Mouse (Mus musculus): ENCODE data around the gene Zcchc7.
"Not testable (repeated sequence)": the region's sequence is repeated elsewhere in the genome, so short reads cannot be mapped to it uniquely, and the experiment has no call there.

Zcchc7 gene

DNA sequence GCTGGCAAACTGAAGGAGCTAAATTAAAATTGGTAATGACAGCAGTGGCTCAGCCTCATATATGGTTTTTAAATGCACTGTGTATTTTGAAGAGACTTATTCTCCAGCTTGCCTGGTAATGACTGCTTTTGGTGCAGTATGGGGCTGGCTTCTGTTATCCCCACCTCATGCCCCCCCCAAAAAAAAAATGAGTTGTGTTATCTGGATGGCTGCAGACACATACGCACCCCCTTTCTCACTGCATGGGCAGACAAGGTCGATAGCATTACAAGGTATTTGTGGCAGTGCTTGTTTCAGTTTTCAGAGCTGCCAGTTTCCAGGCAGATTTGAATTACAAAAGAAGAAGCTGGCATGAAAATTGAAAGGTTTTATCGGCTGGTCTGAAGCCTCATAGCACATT, 162.2 kb downstream of the Zcchc7 start:
- peak; percentile 27 to 39 for DNase-seq

DNA sequence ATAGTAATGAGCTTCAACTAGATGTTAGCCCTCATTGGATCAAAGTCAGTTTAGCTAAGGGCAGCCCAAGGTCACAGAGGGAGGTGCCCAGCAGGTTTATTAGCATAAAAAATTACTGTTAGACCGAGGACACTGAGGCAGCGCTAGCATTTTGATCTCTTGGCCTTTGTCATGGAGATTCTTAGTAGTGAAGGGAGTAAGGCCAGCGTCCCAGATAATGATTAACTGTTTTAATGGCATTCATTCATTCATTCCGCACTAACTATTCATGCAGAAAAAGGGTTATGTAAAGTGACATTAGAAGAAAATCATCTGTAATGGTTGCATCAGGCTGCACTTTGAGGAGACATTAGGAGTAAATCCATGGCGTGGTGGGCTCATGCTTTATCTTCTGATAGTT, 165.2 kb downstream of the Zcchc7 start:
- no peak for DNase-seq

DNA sequence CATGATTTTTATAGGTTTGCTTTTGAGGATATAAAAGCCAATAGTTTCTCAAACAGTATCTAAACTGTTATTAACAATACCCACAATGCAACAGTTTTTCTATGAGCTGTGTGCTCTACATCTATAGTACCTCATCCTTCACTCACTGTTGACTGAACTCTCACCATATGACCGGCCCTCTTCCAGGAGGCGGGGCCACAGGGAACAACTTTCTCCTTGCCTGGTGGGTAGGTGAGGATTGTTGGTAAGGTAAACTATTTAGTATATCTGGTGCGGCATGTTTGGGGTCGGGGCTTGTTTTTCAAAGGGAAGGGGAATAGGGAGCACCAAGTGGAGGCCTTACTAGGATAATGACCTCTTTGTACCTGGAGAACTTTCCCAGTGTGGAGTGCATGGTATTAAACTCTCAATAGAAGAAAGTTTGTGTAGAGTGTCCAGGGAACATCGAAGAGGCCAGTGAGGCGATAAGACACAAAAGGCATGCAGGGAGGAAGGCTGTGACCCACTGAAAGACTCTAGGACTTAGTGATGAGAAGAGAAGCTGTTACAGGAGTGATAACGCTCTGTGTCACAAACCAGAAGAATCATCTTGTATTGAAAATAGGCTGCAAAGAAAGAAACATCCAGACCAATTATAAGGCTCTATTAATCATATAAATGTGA, 166.9 kb downstream of the Zcchc7 start:
- no peak for DNase-seq

DNA sequence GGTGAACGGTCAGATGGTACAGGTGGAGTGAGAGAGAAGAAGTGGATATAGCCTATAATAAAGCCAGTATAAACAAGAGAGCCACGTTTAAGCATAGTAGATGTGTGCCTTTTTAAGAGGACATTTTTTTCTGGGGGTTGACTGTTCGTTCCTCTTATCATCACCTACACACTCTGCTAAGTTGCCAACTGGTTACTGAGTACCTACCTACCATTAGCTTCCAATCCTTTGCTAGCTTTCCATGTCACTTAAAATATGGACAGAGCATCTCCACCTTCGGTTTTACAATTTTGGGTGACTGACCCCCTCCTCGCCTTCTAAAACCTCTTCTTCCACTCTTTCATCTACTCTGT, 167.4 kb downstream of the Zcchc7 start:
- DNase-seq, result no peak

DNA sequence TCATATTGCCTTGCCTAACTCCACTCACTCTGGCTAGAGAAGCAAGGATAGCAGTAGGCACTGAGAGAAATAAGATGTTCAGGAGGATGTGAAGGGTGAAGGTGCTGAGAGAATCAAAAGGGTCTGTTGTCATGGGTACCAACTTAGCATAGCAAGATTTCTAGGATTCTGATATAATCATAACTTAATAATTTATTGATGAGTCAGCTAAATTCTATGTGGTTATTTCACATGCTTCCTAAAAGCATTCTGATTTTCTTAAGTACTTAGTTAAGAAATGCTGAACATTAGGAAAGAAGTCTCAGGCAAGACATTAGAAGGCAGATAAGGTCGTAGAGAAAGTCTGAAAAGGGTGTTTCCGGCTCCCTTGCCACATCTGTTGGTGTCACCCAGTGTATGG, 172.3 kb downstream of the Zcchc7 start:
- DNase-seq, result no peak

DNA sequence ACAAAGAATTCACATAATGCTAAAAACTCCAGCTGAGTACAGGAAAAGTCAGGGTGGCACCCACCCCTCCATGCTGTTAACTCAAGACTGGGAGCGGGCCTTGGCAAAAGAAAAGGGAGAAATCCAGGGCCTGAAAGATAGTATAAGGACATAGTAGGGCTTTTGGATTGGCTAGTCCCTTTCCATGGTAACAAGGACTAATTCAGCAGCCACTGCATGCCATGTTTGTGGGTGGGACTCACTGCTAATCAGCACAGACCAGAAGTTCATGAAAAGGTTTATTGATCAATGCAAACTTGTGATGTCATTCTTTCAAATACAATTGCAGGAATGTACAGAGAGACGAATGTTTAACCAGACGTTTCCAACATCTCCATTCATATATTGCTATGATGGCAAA, 173.1 kb downstream of the Zcchc7 start:
- no peak for DNase-seq

DNA sequence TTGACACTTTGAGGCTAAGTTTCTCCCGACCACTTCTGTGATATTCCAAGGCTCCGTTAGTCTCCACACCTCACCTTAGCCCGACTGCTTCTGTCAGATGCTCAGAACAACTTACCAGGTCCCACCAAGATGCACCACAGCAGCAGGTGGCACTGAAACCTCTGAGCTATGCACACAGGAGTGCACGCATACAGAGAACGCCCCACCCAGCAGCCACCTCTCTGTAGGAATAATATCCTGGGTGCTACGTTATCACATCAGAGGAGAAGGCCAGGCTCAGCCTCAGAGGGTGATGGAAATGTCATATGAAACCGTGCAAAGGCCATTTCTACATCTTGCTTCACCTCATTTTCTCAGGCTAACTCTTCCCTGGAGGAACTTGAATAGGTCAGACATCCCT, 174.7 kb downstream of the Zcchc7 start:
- no peak for DNase-seq

DNA sequence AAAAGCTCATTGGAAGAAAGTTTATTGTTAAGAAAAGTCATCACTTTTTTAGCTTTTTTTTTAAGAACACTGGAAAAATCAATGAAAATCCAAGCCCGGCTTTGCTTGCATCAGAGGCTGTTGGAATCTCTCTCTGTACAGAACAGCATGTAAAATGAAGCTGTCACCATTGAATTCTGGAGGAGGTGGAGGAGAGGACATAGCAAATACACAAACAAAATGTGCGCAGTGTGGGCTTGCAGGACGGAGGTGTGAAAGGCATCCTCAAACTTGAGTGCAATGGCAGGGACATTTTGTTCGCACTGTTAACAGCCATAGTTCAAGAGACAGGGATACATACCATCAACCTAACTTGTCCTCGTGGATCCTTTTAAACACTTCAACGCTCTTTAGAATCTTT, 176.1 kb downstream of the Zcchc7 start:
- DNase-seq, result no peak

DNA sequence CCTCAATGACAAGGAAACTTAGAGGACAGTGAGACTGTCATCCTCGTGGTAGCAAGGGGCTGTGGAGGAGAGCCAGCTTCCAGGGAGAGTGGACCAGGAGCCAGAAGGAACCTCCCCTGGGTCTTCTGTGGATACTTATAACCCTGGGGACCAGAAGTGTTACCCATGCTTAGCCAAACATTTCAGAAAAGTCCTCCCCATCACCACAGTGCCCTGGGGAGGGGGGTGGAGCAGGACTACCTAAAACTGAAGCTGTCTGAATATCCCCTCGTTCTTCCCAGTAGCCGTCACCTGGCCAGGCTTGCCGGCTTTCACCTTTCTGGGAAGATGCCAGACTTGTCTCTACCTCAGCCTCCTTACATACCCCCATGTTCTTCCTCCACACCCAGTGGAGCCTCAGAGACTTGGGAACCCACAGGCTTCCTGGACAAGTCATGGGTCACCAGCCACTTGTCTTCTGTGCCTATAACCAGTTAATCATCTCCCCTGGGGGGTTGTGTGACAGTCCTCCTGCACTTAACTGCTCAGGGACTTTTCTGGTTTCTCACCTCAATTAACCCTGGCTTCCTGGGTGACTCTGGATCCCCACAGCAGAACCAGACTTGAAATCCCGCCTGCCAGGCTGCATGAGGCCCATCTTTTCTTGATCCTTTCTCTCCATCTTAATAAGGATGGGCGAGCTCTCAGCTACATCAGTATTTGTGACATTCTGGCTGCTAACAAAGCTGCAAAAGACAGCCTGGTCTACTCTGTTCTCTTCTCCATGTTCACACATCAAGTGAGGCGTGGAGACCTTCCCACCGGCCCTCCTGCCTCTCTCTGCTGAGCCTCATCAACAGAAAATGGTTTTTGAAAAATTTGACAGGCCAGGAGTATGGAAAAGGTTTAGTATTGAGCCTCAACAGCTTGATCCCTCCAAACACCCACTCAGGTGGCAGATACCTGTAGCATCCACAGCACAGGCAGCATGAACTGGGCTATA, 183.0 kb downstream of the Zcchc7 start:
- peak; percentile 54 to 61 for DNase-seq

DNA sequence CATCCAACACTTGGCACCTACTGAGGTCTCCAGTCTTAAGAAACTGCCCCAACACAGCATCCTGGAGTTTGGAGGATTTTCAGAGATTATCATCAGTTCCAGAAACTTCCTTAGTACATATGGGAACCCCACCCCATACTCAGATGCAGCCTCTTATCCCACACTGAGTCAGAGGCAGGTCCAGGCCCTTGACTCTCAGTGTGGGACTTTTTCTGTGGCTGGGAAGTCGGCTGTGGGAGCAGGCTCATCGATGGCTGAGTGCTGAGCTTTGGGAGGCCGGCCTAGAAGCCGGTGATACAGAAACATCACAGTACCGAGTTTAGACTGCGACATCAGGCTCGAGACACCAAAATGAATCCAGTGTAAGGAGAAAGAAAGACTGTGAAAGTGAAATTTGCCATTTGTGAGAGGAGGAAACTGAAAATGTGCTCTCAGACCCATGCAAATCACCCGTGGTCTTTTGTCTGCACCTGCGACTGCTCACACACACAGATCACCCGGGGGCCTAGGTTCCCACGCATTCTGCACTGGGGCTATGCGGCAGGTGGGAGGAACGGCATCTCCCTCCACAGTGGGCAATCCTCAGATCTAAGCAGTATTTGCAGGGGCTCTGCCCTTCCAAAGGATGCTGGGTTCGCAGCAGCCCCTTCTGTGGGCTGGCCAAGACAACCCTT, 184.0 kb downstream of the Zcchc7 start:
- DNase-seq, result peak; percentile 62 to 66

DNA sequence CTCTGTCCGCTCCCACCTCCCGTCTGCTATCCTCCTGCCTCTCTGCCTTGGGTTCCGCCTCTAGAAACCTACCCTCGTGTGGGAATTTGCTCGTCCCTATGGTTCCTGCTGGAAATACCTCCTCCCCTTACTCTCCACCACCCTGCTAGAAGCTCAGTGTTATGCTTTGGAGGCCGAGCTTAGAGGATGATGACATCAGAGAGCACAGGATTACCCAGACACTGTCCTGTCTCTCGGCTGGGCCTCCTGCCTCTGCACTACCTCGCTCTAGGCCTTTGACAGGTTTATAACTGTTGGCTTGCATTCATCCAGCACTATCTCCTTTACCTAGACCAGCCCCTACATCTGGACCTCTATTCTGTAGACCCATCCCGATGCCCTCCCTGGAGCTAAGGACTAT, 184.6 kb downstream of the Zcchc7 start:
- DNase-seq, result peak in 1 of 2 experiments; percentile 30

DNA sequence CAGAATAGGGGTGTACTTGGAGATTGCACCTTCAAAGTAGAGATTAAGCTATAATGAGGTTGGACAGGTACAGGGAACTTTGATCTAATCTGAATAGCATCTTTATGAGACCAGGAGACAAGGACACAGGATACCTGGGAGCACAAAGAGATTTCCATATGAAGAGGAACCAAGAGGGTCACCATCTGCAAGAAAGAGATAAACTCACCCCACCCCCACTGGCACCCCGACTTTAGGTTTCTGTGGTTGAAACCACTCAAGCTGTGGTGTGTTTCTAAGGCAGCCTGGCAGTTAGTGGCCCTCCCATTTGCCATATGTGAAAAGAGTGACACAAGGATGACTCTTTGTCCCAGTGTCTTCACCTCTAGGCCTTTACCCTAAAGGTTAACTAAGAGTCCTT, 186.6 kb downstream of the Zcchc7 start:
- DNase-seq, result peak in 1 of 2 experiments; percentile 37

DNA sequence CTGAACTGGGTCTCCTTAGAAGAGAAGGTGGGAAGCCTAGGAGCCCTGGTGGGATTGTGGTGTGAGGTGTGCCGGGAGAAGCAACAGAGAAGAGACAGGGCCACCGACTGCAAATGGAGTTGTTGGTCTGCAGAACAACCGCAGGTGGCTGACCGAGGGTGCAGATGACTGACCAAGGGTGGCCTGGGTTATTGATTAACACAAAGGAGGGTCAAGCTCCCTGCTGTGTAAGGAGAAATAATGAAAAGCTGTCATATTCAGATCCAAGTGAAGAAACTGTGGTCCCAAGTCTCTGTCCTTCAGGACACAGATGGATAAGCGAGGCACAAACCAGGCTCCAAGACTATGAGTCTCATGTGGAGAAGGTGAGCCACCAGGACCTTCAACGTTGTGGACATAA, 187.8 kb downstream of the Zcchc7 start:
- no peak for DNase-seq

DNA sequence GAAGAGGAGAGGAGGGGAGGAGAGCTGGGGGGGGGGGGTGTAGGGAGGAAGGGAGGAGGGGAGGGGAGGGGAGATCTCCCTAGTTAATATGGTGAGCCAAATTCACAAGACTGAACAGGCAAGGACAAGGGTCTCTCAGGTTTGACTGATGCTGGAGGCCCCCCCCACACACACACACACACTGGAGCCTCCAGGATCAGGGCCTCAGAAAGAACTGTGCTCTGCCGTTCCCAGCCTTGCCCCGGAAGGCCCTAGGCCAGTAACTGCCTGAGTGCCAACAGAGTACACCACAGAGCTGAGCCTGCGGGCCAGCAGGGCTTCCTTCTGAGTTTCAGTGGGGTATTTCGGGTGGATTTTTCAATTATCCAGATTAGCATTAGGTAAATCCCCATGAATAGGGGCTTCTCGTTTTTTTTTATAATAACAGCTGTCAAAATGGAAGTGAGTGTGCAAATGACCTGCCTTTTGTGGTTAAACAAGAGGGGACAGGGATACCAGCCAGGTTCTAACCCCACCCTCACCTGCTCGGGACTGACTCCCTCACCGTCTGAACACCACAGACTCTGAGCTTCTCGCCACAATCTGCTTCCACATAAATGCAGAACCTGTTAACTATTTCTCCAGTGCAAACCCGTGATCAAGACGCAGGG, 188.9 kb downstream of the Zcchc7 start:
- peak; percentile 59 to 67 for DNase-seq

DNA sequence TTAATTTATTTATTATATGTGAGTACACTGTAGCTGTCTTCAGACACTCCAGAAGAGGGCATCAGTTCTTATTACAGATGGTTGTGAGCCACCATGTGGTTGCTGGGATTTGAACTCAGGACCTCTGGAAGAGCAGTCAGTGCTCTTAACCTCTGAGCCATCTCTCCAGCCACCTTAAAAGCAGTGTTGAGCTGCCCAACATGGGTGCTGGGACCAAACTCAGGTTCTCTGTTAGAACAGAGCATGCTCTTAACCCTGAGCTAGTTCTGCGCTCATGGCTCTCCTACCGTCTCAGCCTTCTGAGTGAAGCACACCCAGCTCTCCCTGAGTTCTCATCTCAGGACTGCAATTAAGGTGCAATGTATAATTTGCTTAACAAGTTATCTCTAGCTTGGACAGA, 190.4 kb downstream of the Zcchc7 start:
- not testable (repeated sequence) for DNase-seq

DNA sequence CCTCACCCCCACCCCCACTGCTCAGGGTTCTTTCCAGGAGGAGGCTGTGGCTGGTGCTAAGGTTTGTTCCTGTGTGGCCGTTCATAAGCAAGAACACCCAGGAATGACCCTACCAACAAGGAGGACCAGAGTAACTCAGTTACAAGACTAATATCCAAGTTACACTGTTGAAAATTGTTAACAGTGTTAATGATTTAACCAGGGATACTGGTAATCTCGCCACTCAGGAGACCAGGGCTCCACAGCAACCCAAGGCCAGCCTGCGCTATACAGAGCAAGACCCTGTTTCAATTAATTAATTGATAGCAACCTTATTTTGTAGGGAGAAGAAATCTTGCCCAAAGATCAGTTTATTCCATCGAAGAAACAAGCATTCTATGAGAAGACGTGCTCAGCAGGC, 191.8 kb downstream of the Zcchc7 start:
- no peak for DNase-seq

DNA sequence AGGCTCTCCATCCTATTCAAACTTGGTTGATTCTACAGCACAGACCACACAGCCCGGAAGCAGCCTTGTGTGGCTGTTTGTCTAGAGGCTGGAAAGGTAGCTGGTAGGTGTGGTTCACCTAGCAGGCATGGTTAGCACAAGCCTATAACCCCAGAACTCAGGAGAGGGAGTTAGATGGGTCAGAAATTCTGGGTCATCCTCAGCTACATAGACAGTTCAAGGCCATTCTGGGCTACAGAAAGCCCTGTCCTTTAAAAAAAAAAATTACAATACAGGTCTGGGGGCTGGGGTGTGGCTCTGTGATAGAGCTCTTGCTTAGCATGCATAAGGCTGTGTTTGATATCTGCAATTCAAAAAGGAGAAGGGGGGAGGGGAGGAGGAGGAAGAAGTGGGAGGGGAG, 192.6 kb downstream of the Zcchc7 start:
- DNase-seq, result no peak

DNA sequence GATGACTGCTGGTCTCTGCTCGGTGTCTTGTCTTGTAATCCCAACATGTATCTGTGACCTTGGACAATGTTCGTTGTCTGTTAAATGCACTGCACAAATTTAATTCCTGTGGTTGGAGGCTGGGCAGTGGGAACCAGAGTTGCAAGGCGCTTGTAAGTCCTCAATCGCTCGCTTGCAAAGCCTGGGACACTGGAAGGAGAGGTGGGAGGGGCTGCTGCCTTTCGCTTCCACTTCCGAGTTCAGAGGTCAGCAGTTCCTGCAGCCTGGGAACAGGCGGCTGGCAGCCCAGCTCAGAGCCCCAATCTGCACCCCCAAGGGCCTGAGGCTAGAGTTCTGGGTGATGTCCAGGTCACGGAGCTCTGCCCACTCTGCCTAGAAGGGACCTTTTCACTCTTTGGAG, 197.4 kb downstream of the Zcchc7 start:
- no peak for DNase-seq

DNA sequence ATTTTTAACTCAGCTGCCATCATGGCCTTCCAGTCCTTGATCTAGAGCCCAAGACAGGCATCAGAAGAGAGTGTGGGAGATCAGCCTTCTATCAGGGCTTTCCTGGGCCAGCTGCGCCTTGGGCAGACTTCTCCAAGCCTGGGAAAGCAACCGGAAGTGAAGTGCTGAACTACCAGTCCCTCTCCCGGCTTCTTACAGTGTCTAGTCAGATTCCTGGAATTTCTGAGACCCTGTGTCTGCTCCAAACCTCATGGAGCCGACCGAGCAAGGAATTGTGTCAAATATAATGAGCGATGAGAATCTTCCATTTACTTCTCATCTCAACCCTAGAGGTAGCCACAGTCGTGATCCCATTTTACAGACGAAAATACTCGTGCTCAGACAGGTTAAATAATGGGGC, 203.1 kb downstream of the Zcchc7 start:
- no peak for DNase-seq

DNA sequence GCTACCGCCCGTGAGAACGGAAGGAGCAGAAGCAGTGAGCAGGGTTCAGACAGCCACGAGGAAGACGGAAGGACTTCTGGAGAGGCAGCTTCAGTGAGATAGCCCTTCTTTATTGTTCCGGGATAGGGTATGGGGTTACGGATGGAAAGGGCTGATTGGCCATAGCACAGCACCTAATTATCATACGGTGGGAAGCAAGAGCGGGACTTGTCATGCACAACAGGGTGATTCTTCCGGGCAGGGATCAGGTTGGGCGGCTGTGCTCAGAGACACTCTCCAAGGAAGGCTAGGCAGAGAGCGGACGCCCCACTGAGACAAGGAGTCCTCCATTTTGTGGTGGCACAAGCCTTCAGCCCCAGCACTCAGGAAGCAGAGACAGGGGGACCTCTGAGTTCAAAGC, 203.5 kb downstream of the Zcchc7 start:
- DNase-seq, result no peak

DNA sequence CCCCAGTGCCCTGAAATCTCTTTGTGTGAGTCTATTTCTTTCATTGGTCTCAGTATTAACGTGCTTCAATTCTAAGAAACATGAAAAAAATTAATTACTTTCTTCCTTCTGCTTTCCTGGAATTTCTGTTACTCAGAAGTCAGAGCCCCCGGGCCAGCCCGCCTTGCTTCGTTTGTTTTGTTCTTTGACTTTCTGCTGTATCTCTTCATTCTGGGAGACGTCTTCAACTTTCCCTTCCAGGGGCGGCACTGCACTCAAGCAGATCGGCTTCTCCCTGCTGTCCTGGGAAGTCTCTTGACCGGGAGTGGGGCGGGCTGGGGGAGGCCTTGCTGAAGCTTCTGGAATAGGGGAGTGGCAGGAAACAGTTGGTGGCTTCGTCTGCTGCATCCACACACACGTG, 207.5 kb downstream of the Zcchc7 start:
- no peak for DNase-seq

DNA sequence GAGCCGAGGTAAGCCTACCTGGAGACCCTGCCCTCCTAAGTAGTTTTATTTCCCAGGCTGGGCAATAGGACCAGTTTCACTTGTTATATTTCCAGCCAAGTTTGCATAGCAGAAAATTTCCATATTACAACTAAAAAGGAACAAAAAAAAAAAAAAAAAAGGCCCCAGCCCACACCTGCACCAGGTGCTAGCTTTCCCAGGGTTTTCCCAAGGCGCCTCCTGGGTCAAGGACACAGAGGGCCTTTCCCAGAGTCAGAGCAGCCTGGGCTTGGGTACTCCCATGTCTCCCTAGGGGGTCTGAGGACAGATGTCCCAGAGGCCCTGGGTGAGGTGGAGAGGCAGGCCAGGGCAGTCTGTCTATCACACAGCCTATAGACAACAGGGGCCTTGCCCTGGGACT, 209.5 kb downstream of the Zcchc7 start:
- no peak for DNase-seq

DNA sequence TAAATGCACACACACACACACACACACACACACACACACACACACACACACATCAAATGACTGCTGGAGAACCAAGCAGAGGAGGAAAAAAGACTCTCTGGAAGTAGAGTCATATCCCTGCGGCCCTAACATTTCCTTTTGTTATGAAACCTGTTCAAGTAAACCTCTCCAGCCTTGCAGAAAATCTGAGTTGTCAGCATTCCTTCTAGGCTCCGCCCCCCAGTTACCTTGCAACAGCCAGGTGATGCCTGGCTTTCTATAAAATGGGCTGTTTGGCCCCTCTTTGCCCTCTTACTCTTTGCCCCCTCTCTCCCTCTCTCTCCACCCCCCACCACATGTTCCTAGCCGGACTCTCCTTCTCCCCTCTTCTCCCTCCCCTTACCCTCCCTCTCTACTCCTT, 210.1 kb downstream of the Zcchc7 start:
- DNase-seq, result no peak
